Mouse (Mus musculus) limb, embryonic 12.5 days (tissue): ENCODE measurements around the gene Ccdc78. TPM values are rescaled to one million over a fixed set of nuclear protein-coding genes. Genes with fewer than 3 reads are reported as not detected.
A peak's percentile ranks its signal among the peaks of the same experiment; 100 is the strongest.

Experiments used
- ATAC-seq: fragments of 200-750 bp; cut with Nextera tagmentation; 2 replicates; pipeline ENCODE4 v1.8.0; 2017; ENCODE audit warnings: low read depth, moderate TSS enrichment; ENCODE audit not compliant: insufficient number of reproducible peaks, insufficient read depth, low FRiP score, low TSS enrichment
- H3K27ac ChIP-seq: fragments of 300-500 bp; sonication (generic); 2 replicates; pipeline ENCODE4 v1.5.1; 2016; ENCODE audit warnings: mild to moderate bottlenecking, moderate library complexity
- H3K27me3 ChIP-seq: fragments of 300-500 bp; sonication (generic); 2 replicates; pipeline ENCODE4 v1.6.1; 2016; ENCODE audit warnings: mild to moderate bottlenecking, moderate library complexity
- H3K36me3 ChIP-seq: fragments of 300-500 bp; sonication (generic); 2 replicates; pipeline ENCODE4 v1.6.1; 2016; ENCODE audit warnings: mild to moderate bottlenecking, moderate library complexity
- H3K4me1 ChIP-seq: fragments of 300-500 bp; sonication (generic); replicated peaks from 2 replicates; pipeline ENCODE4 v1.6.1; 2016
- H3K4me2 ChIP-seq: fragments of 300-500 bp; sonication (generic); 2 replicates; pipeline ENCODE4 v1.6.1; 2016; ENCODE audit warnings: mild to moderate bottlenecking, moderate library complexity
- H3K4me3 ChIP-seq: fragments of 300-500 bp; sonication (generic); replicated peaks from 2 replicates; pipeline ENCODE4 v1.5.1; 2016; ENCODE audit warnings: mild to moderate bottlenecking
- H3K9ac ChIP-seq: fragments of 300-500 bp; sonication (generic); replicated peaks from 2 replicates; pipeline ENCODE4 v1.6.1; 2016; ENCODE audit warnings: mild to moderate bottlenecking, moderate library complexity
- H3K9me3 ChIP-seq: fragments of 300-500 bp; sonication (generic); 2 replicates; pipeline ENCODE4 v1.6.1; 2016; ENCODE audit warnings: mild to moderate bottlenecking, moderate library complexity
- WGBS: fragments of 180-500 bp; shearing (Covaris S2); methylation state at CpG from one replicate; pipeline ENCODE4 v1.1.7; 2016; 5-methylcytosine and 5-hydroxymethylcytosine counted together
- polyA plus RNA-seq: library from polyadenylated mRNA; unstranded; fragments of >200 nt; fragmentation: Nextera tagmentation; extraction: Ambion mirVana; gene quantifications from 2 replicates; pipeline ENCODE4 v1.2.1, GENCODE M21; 2016

Gene Ccdc78
- polyA plus RNA-seq, 1 experiment from 2014 or later: 0.39 TPM

GRCm38 (mm10) chr17:25783086-25783485 lies 3.3 kb upstream of the Ccdc78 start:
- peaks cover 66% of the 10 kb centered on the region for H3K36me3 ChIP-seq
- no peak overlapping the region for H3K27ac ChIP-seq

DNA sequence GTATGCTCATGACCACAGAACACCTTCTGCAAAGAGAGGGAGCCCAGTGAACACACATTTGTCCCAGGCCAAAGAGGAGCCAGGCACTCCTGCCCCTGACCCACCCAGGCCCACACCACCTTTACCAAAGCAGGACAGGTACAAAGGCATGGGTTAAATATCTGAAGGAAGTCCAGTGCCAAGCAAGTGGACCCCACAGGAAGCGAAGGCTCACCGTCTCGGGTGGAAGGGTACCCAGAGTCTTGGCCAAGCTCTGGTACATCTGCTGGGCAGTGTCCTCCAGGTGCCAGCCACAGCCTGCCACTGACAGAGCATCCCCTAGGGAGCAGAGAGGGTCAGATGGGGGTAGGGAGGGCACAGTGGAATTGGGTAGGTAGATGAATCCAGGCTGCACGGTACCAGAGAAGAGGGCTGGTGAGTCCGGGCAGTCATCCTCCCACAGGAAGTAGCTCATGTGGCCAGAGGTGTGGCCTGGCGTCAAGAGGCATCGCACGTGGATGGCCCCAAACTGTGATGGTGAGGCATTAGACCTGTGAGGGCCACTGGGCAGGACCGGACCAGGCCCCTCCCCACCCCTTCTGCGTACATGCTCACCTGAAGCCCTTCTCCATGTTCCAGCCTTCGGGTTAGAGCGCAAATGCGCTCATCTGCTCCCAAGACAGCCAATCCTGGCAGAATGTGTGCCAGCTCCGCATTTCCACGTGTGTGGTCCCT lies 2.4 kb upstream of the Ccdc78 start:
- Histone ChIP-seq H3K4me1 (peaks cover 24% of the 10 kb centered on the region), H3K4me2 (peak overlapping the region; percentile 82), H3K27ac (peak overlapping the region; percentile 95; the same call in 1 of the 2 replicates), H3K4me3 (peak overlapping the region; percentile 64), H3K9me3 (no peaks in the 10 kb centered on the region), H3K27me3 (no peaks in the 10 kb centered on the region), H3K9ac (peak overlapping the region; percentile 78), H3K36me3 (peaks cover 72% of the 10 kb centered on the region)
- ATAC-seq: no peak
- WGBS: 79% methylated on average over 15 of the region's 15 CpGs

More at GRCm38 (mm10) chr17:25783086-25783485, 3.3 kb upstream of the Ccdc78 start:
- Histone ChIP-seq H3K4me1 (peaks cover 24% of the 10 kb centered on the region), H3K4me2 (no peak overlapping the region), H3K4me3 (no peak overlapping the region), H3K27me3 (no peaks in the 10 kb centered on the region), H3K9me3 (no peaks in the 10 kb centered on the region), H3K9ac (no peak overlapping the region)
- no peak for ATAC-seq
- 85% methylated on average over 7 of the region's 7 CpGs for WGBS

DNA sequence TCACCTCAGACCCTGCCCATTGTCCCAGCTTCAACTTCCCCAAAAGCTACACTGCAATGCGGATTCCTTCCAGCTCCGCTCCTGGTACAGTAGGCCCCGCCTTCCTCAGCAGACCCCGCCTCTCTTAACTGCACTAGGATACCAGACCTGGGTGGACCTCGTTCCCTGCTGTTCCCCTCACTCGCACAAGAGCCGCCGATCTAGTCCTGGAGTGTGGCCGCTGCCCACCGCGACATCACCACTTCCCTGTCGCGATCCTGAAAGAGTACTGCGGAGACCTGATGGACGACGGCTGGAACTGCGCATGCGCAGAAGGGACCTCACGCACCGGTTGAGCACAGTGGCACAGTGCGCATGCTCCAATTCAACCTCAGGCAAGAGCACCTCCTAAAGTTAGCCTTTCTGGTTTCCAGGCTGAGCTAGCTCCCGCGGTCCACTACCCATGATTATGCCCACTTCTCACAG lies 1.1 kb upstream of the Ccdc78 start, which contains the start of gene Haghl:
TSS of gene Haghl (minus strand) at position 393 of the 465 bp plus-strand sequence.
- H3K36me3 ChIP-seq: peaks cover 72% of the 10 kb centered on the region

GRCm38 (mm10) chr17:25786781-25787504 lies 563 bp downstream of the Ccdc78 start:
- no peak overlapping the region for H3K27ac ChIP-seq
- H3K4me1 ChIP-seq: peaks cover 36% of the 10 kb centered on the region
- ATAC-seq: no peak
- H3K36me3 ChIP-seq: peaks cover 56% of the 10 kb centered on the region
- H3K27me3 ChIP-seq: no peaks in the 10 kb centered on the region
- 87% methylated on average over 9 of the region's 9 CpGs for WGBS
- H3K9me3 ChIP-seq: no peaks in the 10 kb centered on the region
- H3K4me3 ChIP-seq: no peak overlapping the region
- no peak overlapping the region for H3K9ac ChIP-seq
- H3K4me2 ChIP-seq: no peak overlapping the region

More for the DNA sequence above, 1.1 kb upstream of the Ccdc78 start, which contains the start of gene Haghl:
- peak within 1 kb of the TSS; percentile 64 for H3K4me3 ChIP-seq
- H3K27me3 ChIP-seq: no peaks in the 10 kb centered on the region
- peak; percentile 82 for ATAC-seq
- H3K27ac ChIP-seq: peak within 1 kb of the TSS; percentile 95
- under 1% methylated on average over 23 of the region's 23 CpGs for WGBS
- H3K9ac ChIP-seq: peak within 1 kb of the TSS; percentile 78
- peaks cover 24% of the 10 kb centered on the region for H3K4me1 ChIP-seq
- H3K9me3 ChIP-seq: no peaks in the 10 kb centered on the region
- peak within 1 kb of the TSS; percentile 82 for H3K4me2 ChIP-seq

- 31% methylated on average over 19 of the region's 19 CpGs for WGBS
- H3K9me3 ChIP-seq: no peaks in the 10 kb centered on the region
- peak overlapping the region; percentile 89 for H3K27ac ChIP-seq
- peak overlapping the region; percentile 87 for H3K4me2 ChIP-seq
- peaks cover 41% of the 10 kb centered on the region for H3K36me3 ChIP-seq
- H3K9ac ChIP-seq: peak overlapping the region; percentile 81
- ATAC-seq: no peak
- no peaks in the 10 kb centered on the region for H3K27me3 ChIP-seq
- peak overlapping the region; percentile 80 for H3K4me3 ChIP-seq
- peaks cover 46% of the 10 kb centered on the region for H3K4me1 ChIP-seq
These were observed 5.0 kb downstream of the Ccdc78 start for GRCm38 (mm10) chr17:25791320-25791842.

GRCm38 (mm10) chr17:25791843-25792527 lies 5.6 kb downstream of the Ccdc78 start:
- peak overlapping the region; percentile 89 for H3K27ac ChIP-seq
- under 1% methylated on average over 45 of the region's 45 CpGs for WGBS
- H3K4me3 ChIP-seq: peak overlapping the region; percentile 80
- H3K9ac ChIP-seq: peak overlapping the region; percentile 81
- no peaks in the 10 kb centered on the region for H3K27me3 ChIP-seq
- H3K4me2 ChIP-seq: peak overlapping the region; percentile 87
- peaks cover 36% of the 10 kb centered on the region for H3K36me3 ChIP-seq
- ATAC-seq: peak; percentile 13; the same call in 1 of the 2 replicates
- peaks cover 47% of the 10 kb centered on the region for H3K4me1 ChIP-seq
- no peaks in the 10 kb centered on the region for H3K9me3 ChIP-seq

GRCm38 (mm10) chr17:25792615-25793014 lies 6.2 kb downstream of the Ccdc78 start, which contains the start of gene Fam173a:
Gene Fam173a, minus strand, starts transcription at chr17:25792901.
- Histone ChIP-seq H3K4me1 (peaks cover 52% of the 10 kb centered on the region), H3K4me2 (peak within 1 kb of the TSS; percentile 87), H3K27ac (peak within 1 kb of the TSS; percentile 89), H3K36me3 (peaks cover 30% of the 10 kb centered on the region), H3K9me3 (no peaks in the 10 kb centered on the region), H3K9ac (peak within 1 kb of the TSS; percentile 81), H3K27me3 (no peaks in the 10 kb centered on the region), H3K4me3 (peak within 1 kb of the TSS; percentile 80)
- no peak for ATAC-seq
- WGBS: under 1% methylated on average over 14 of the region's 14 CpGs

DNA sequence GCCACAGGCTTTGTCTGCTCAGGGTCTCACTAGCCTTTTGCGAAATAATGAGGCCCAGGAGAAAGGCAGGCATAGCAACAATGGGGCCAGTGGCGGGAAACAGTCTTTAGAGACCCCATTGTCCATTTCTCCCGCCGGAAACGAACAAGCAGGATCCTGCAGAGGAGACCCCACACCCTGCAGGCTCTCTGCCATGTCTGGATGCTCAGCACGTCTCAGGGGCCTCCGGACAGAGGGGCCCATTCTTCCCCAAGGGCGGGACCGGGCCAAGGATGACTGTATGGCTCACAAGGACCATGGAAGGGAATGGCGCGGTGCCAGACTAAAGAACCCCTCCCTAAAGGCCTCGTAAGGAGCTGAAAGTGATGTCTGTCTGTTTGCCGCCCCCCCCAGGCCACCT lies 7.8 kb downstream of the Ccdc78 start:
- WGBS: 83% methylated on average over 13 of the region's 13 CpGs
- Histone ChIP-seq H3K36me3 (peaks cover 17% of the 10 kb centered on the region), H3K4me3 (no peak overlapping the region), H3K27me3 (no peaks in the 10 kb centered on the region), H3K27ac (no peak overlapping the region), H3K9me3 (no peaks in the 10 kb centered on the region), H3K4me2 (no peak overlapping the region), H3K9ac (no peak overlapping the region), H3K4me1 (peaks cover 52% of the 10 kb centered on the region)
- no peak for ATAC-seq

DNA sequence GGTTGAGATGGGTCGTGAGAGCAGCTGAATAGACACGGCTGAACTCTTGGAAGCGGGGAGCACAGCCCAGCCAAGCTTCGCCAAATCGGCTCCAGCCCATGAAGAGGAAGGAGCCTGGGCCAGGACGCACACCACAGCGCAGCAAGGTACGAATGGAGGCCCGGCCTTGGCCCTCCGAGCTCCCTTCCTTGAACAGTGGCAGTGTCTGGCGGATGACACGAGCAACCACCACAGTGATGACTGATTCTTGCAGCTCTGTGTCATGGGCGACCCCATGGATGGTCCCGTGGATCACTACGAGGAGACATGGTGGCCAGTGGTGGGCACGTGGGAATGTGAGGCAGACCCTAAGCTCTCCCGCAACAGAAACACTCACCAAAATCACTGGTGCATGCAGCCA lies 8.6 kb downstream of the Ccdc78 start:
- 83% methylated on average over 17 of the region's 17 CpGs for WGBS
- Histone ChIP-seq H3K27ac (0 out of 2 replicates have a peak overlapping the region, but pooled peaks have one; percentile 69), H3K4me3 (peak overlapping the region; percentile 84), H3K9me3 (no peaks in the 10 kb centered on the region), H3K4me1 (peaks cover 52% of the 10 kb centered on the region), H3K36me3 (0 out of 2 replicates have a peak, but pooled peaks cover 10% of the 10 kb centered on the region), H3K27me3 (no peaks in the 10 kb centered on the region), H3K4me2 (peak overlapping the region; percentile 99), H3K9ac (peak overlapping the region; percentile 79; the same call in 1 of the 2 replicates)
- no peak for ATAC-seq

- peak within 1 kb of the TSS; percentile 99 for H3K4me2 ChIP-seq
- 0 out of 2 replicates have a peak, but pooled peaks cover 10% of the 10 kb centered on the region for H3K36me3 ChIP-seq
- peak within 1 kb of the TSS; percentile 84 for H3K4me3 ChIP-seq
- peak within 1 kb of the TSS; percentile 69; the same call in 1 of the 2 replicates for H3K27ac ChIP-seq
- ATAC-seq: no peak
- peak within 1 kb of the TSS; percentile 79 for H3K9ac ChIP-seq
- H3K27me3 ChIP-seq: no peaks in the 10 kb centered on the region
- peaks cover 50% of the 10 kb centered on the region for H3K4me1 ChIP-seq
- no peaks in the 10 kb centered on the region for H3K9me3 ChIP-seq
- 5% methylated on average over 6 of the region's 6 CpGs for WGBS
These were observed 9.3 kb downstream of the Ccdc78 start, which contains the start of gene AC134908.4 for GRCm38 (mm10) chr17:25795609-25796092. Gene AC134908.4, minus strand, starts transcription at chr17:25795659.
